Mouse (Mus musculus): Measurements from ENCODE around the gene Btbd2. TPM values are rescaled to one million over a fixed set of nuclear protein-coding genes. Genes with fewer than 3 reads are reported as not detected.
A peak's percentile ranks its signal among the peaks of the same experiment; 100 is the strongest.

Gene Btbd2
- polyA plus RNA-seq, 1 experiment, result 18.9 TPM

- TF ChIP-seq POLR2A (IDR thresholded peaks at IDR 0.05; ENCODE audit: control insufficient read depth, low read depth, low read length), result no peak
- TF ChIP-seq CTCF (IDR thresholded peaks at IDR 0.05; ENCODE audit: control insufficient read depth, insufficient read depth, insufficient replicate concordance, low read depth, low read length), result no peak
- Histone ChIP-seq H3K27me3 (ENCODE audit: control insufficient read depth, insufficient read depth, low read length) (no peaks in the 10 kb centered on the region), H3K27ac (ENCODE audit: control insufficient read depth, insufficient read depth, low read depth, low read length) (no peak overlapping the region), H3K4me3 (ENCODE audit: control insufficient read depth, low read depth, low read length) (no peak overlapping the region), H3K36me3 (ENCODE audit: control insufficient read depth, insufficient read depth, low read length) (no peaks in the 10 kb centered on the region; the same call in 1 of the 2 replicates), H3K4me1 (ENCODE audit: control insufficient read depth, insufficient read depth, low read length) (no peaks in the 10 kb centered on the region)
These were observed 29.7 kb upstream of the Btbd2 start for GRCm38 (mm10) chr10:80686617-80687016.

- TF ChIP-seq POLR2A (IDR thresholded peaks at IDR 0.05; ENCODE audit: control insufficient read depth, low read depth, low read length), result no peak
- no peak for TF ChIP-seq CTCF (IDR thresholded peaks at IDR 0.05; ENCODE audit: control insufficient read depth, insufficient read depth, insufficient replicate concordance, low read depth, low read length)
- H3K36me3 ChIP-seq (ENCODE audit: control insufficient read depth, insufficient read depth, low read length), result no peaks in the 10 kb centered on the region
- no peak overlapping the region for H3K27ac ChIP-seq (ENCODE audit: control insufficient read depth, insufficient read depth, low read depth, low read length)
- H3K4me1 ChIP-seq (ENCODE audit: control insufficient read depth, insufficient read depth, low read length), result no peaks in the 10 kb centered on the region
- H3K27me3 ChIP-seq (ENCODE audit: control insufficient read depth, insufficient read depth, low read length), result no peaks in the 10 kb centered on the region
- H3K4me3 ChIP-seq (ENCODE audit: control insufficient read depth, low read depth, low read length), result no peak overlapping the region
These were observed 28.1 kb upstream of the Btbd2 start for GRCm38 (mm10) chr10:80684984-80685383.

- Histone ChIP-seq H3K27ac (ENCODE audit: control insufficient read depth, insufficient read depth, low read depth, low read length) (no peak overlapping the region), H3K4me3 (ENCODE audit: control insufficient read depth, low read depth, low read length) (no peak overlapping the region), H3K27me3 (ENCODE audit: control insufficient read depth, insufficient read depth, low read length) (no peaks in the 10 kb centered on the region), H3K36me3 (ENCODE audit: control insufficient read depth, insufficient read depth, low read length) (no peaks in the 10 kb centered on the region), H3K4me1 (ENCODE audit: control insufficient read depth, insufficient read depth, low read length) (no peaks in the 10 kb centered on the region; the same call in 1 of the 2 replicates)
- TF ChIP-seq CTCF (IDR thresholded peaks at IDR 0.05; ENCODE audit: control insufficient read depth, insufficient read depth, insufficient replicate concordance, low read depth, low read length) (peak; percentile 63; the same call in 1 of the 2 replicates), POLR2A (IDR thresholded peaks at IDR 0.05; ENCODE audit: control insufficient read depth, low read depth, low read length) (no peak)
These were observed 27.3 kb upstream of the Btbd2 start for GRCm38 (mm10) chr10:80684214-80684613.

GRCm38 (mm10) chr10:80683647-80684046, 26.8 kb upstream of the Btbd2 start:
- TF ChIP-seq CTCF (IDR thresholded peaks at IDR 0.05; ENCODE audit: control insufficient read depth, insufficient read depth, insufficient replicate concordance, low read depth, low read length) (no peak), POLR2A (IDR thresholded peaks at IDR 0.05; ENCODE audit: control insufficient read depth, low read depth, low read length) (no peak)
- peaks cover 3% of the 10 kb centered on the region for H3K4me1 ChIP-seq (ENCODE audit: control insufficient read depth, insufficient read depth, low read length)
- no peaks in the 10 kb centered on the region for H3K36me3 ChIP-seq (ENCODE audit: control insufficient read depth, insufficient read depth, low read length)

GRCm38 (mm10) chr10:80682003-80682402, 25.1 kb upstream of the Btbd2 start:
- H3K4me3 ChIP-seq (ENCODE audit: control insufficient read depth, low read depth, low read length), result no peak overlapping the region
- no peaks in the 10 kb centered on the region for H3K36me3 ChIP-seq (ENCODE audit: control insufficient read depth, insufficient read depth, low read length)
- no peaks in the 10 kb centered on the region for H3K27me3 ChIP-seq (ENCODE audit: control insufficient read depth, insufficient read depth, low read length)
- TF ChIP-seq CTCF (IDR thresholded peaks at IDR 0.05; ENCODE audit: control insufficient read depth, insufficient read depth, insufficient replicate concordance, low read depth, low read length) (no peak), POLR2A (IDR thresholded peaks at IDR 0.05; ENCODE audit: control insufficient read depth, low read depth, low read length) (no peak)
- H3K4me1 ChIP-seq (ENCODE audit: control insufficient read depth, insufficient read depth, low read length), result peaks cover 16% of the 10 kb centered on the region
- no peak overlapping the region for H3K27ac ChIP-seq (ENCODE audit: control insufficient read depth, insufficient read depth, low read depth, low read length)

More at GRCm38 (mm10) chr10:80683647-80684046, 26.8 kb upstream of the Btbd2 start:
- Histone ChIP-seq H3K27me3 (ENCODE audit: control insufficient read depth, insufficient read depth, low read length) (no peaks in the 10 kb centered on the region), H3K27ac (ENCODE audit: control insufficient read depth, insufficient read depth, low read depth, low read length) (no peak overlapping the region), H3K4me3 (ENCODE audit: control insufficient read depth, low read depth, low read length) (no peak overlapping the region)

- no peaks in the 10 kb centered on the region for H3K36me3 ChIP-seq (ENCODE audit: control insufficient read depth, insufficient read depth, low read length)
- H3K27ac ChIP-seq (ENCODE audit: control insufficient read depth, insufficient read depth, low read depth, low read length), result no peak overlapping the region
- TF ChIP-seq POLR2A (IDR thresholded peaks at IDR 0.05; ENCODE audit: control insufficient read depth, low read depth, low read length) (no peak), CTCF (IDR thresholded peaks at IDR 0.05; ENCODE audit: control insufficient read depth, insufficient read depth, insufficient replicate concordance, low read depth, low read length) (no peak)
- H3K4me1 ChIP-seq (ENCODE audit: control insufficient read depth, insufficient read depth, low read length), result peaks cover 24% of the 10 kb centered on the region
- no peak overlapping the region for H3K4me3 ChIP-seq (ENCODE audit: control insufficient read depth, low read depth, low read length)
- no peaks in the 10 kb centered on the region for H3K27me3 ChIP-seq (ENCODE audit: control insufficient read depth, insufficient read depth, low read length)
These were observed 23.4 kb upstream of the Btbd2 start for GRCm38 (mm10) chr10:80680260-80680696.

- TF ChIP-seq CTCF (IDR thresholded peaks at IDR 0.05; ENCODE audit: control insufficient read depth, insufficient read depth, insufficient replicate concordance, low read depth, low read length), result no peak
- TF ChIP-seq POLR2A (IDR thresholded peaks at IDR 0.05; ENCODE audit: control insufficient read depth, low read depth, low read length), result no peak
- no peaks in the 10 kb centered on the region for H3K27me3 ChIP-seq (ENCODE audit: control insufficient read depth, insufficient read depth, low read length)
- no peak overlapping the region for H3K27ac ChIP-seq (ENCODE audit: control insufficient read depth, insufficient read depth, low read depth, low read length)
- H3K4me1 ChIP-seq (ENCODE audit: control insufficient read depth, insufficient read depth, low read length), result peaks cover 27% of the 10 kb centered on the region
- H3K4me3 ChIP-seq (ENCODE audit: control insufficient read depth, low read depth, low read length), result no peak overlapping the region
- H3K36me3 ChIP-seq (ENCODE audit: control insufficient read depth, insufficient read depth, low read length), result no peaks in the 10 kb centered on the region
These were observed 22.8 kb upstream of the Btbd2 start for GRCm38 (mm10) chr10:80679556-80680259.

Measured in testis, adult 2 months (tissue).